Mouse (Mus musculus): ENCODE measurements around the gene Zic3. TPM values are rescaled to one million over a fixed set of nuclear protein-coding genes. Genes with fewer than 3 reads are reported as not detected.

Gene Zic3
- not detected in 2 replicates for polyA plus RNA-seq (2012; rRNA removed)

DNA sequence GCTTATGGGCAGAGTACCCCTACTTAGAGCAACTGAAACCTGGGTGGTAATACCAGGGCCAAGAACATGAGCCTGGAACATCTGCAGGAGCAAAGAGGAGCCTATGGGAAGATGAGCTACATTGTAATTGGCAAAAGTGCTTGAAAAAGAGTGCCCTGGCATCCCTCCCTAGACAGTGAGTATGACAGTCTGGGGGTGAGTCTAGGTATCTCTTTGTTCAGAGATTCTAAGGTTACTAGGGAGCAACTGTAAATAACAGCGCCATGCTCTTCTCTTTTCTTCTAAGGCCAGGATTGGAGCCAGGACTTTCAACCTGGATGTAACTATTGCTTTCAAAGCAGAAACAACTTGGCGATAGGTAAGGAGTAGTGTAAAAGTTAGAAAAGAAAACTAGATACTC lies at the start of gene Zic3:
Zic3 (plus strand) TSS at position 301 of the 400 bp plus-strand sequence.

Data from colon, adult 2 months (tissue).